Mouse (Mus musculus) testis, adult 2 months (tissue): ENCODE measurements around the gene Ggt1.

ENCODE experiments used
- CTCF ChIP-seq: fragments of 200-500 bp; IDR thresholded peaks from 2 replicates; pipeline ENCODE4 v1.5.1; 2012; ENCODE audit warnings: low read depth, mild to moderate bottlenecking, inconsistent platforms, low read length, moderate library complexity; ENCODE audit not compliant: control insufficient read depth, insufficient read depth, insufficient replicate concordance
- POLR2A ChIP-seq: fragments of 200-500 bp; IDR thresholded peaks from 2 replicates; pipeline ENCODE4 v1.6.1; 2012; ENCODE audit warnings: low read depth, mild to moderate bottlenecking, inconsistent platforms, low read length, moderate library complexity; ENCODE audit not compliant: control insufficient read depth

GRCm38 (mm10) chr10:75512796-75513195 is 48.6 kb upstream of the Ggt1 start:
- TF ChIP-seq POLR2A (no peak), CTCF (no peak)
